Mouse (Mus musculus): ENCODE measurements at regions not wholly inside any gene's neighbourhood (a gene's known extent, or its start where the extent isn't known, plus 50 kb on each side); places are given as distances from the start of the nearest gene placed in this dataset.

DNA sequence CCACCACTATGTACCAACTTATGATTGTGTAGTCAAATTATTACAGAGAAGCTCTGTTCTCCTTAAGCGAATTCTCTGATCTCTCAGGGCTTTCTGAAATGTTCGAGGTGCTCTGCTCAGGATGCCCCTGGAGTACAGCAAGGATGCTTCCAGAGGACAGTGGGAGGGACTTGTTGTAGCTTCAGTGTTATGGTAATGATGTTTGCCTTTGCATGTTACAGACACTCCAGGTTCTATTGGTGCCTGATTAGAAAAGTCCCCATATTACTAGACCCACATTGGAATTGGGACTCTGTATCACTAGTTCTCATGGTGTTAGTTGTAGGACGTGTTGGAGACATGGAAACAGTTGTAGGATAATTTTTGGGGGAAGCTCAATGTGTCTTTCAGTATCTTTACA, 96.0 kb downstream of the Epdr1 start:
- TF ChIP-seq POLR2A (IDR thresholded peaks at IDR 0.05; ENCODE audit: borderline replicate concordance, insufficient read depth, low read length) = no peak
- no peak for TF ChIP-seq CTCF (IDR thresholded peaks at IDR 0.05; ENCODE audit: borderline replicate concordance, insufficient read depth, low read depth, low read length)
- H3K4me3 ChIP-seq (replicated peaks; ENCODE audit: insufficient read depth, low read depth, low read length) = no peak overlapping the region
- H3K4me1 ChIP-seq (ENCODE audit: control insufficient read depth, insufficient read depth, low read length) = no peaks in the 10 kb centered on the region
- no peak overlapping the region for H3K27ac ChIP-seq (ENCODE audit: insufficient read depth, low read length)
- WGBS = 82% methylated on average over 3 of the region's 3 CpGs
- no peaks in the 10 kb centered on the region for H3K27me3 ChIP-seq (ENCODE audit: control insufficient read depth, insufficient read depth, low read length)
- no peak for DNase-seq

DNA sequence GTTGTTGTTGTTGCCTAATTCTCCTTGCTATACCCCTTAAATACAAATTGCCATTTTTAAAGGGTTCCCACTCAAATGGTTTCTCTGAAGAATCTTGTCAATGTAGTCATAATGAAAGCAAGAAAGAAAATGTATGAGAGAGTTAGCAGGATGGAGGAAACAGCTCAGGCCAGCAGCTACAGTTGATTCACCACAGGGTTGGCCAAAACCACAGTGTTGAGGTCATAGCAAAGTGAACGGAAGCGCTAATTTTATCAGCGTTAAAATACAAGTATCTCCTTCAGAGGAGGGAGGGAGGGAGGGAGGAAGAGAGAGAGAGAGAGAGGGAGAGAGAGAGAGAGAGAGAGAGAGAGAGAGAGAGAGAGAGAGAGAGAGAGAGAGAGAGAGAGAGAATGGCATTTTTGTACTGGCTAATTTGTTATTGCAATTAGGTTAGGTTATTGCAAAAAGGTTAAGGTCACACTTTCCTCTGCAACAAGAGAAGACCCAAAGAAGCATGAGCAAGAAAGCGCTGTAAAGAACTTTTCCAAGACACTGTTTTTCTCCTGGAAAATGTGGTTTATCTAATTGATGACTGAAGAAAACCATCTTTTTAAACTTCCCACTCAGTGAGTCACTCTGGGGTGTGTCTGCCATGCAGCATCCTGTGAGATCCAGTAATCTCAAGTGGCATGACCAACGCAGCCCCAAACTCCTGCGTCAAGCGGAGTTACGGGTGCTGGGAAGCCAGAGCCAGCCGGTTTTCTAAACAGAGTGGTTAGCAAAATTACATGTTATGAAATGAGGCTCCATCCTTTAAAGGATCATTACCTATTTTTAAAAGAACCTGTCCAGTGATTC, 101.6 kb downstream of the Epdr1 start:
- WGBS = 92% methylated on average over 9 of the region's 9 CpGs
- no peak overlapping the region for H3K4me3 ChIP-seq (replicated peaks; ENCODE audit: insufficient read depth, low read depth, low read length)
- H3K27ac ChIP-seq (ENCODE audit: insufficient read depth, low read length) = no peak overlapping the region
- H3K4me1 ChIP-seq (ENCODE audit: control insufficient read depth, insufficient read depth, low read length) = no peaks in the 10 kb centered on the region
- H3K27me3 ChIP-seq (ENCODE audit: control insufficient read depth, insufficient read depth, low read length) = no peaks in the 10 kb centered on the region
- TF ChIP-seq POLR2A (IDR thresholded peaks at IDR 0.05; ENCODE audit: borderline replicate concordance, insufficient read depth, low read length) (no peak), CTCF (IDR thresholded peaks at IDR 0.05; ENCODE audit: borderline replicate concordance, insufficient read depth, low read depth, low read length) (no peak)
- no peak for DNase-seq

GRCm38 (mm10) chr13:19514844-19515555, 104.7 kb downstream of the Epdr1 start:
- no peak for DNase-seq
- H3K27me3 ChIP-seq (ENCODE audit: control insufficient read depth, insufficient read depth, low read length) = no peaks in the 10 kb centered on the region
- WGBS = 75% methylated on average over 3 of the region's 3 CpGs
- no peak overlapping the region for H3K27ac ChIP-seq (ENCODE audit: insufficient read depth, low read length)
- H3K4me3 ChIP-seq (replicated peaks; ENCODE audit: insufficient read depth, low read depth, low read length) = no peak overlapping the region
- no peaks in the 10 kb centered on the region for H3K4me1 ChIP-seq (ENCODE audit: control insufficient read depth, insufficient read depth, low read length)
- TF ChIP-seq CTCF (IDR thresholded peaks at IDR 0.05; ENCODE audit: borderline replicate concordance, insufficient read depth, low read depth, low read length) = no peak
- TF ChIP-seq POLR2A (IDR thresholded peaks at IDR 0.05; ENCODE audit: borderline replicate concordance, insufficient read depth, low read length) = no peak

DNA sequence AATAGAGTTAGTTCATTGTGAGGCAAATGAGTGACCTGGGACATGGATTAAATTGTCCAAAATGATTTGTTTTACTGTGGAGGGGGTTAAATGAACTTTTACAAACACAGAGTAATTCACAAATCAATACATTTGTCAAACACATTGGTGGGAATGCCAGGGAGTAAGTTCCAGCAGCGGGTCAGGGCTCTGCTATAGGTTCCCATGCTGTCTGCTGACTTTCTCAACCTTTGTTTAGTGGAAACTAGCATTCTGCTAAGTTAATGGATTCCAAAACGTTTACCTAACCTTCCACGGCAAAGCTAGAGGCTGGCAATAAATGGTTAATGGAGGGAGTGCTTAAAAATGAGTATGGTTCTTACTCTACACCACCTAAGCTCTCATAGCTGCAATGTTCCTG, 110.9 kb upstream of the Stard3nl start:
- Histone ChIP-seq H3K27me3 (ENCODE audit: control insufficient read depth, insufficient read depth, low read length) (no peaks in the 10 kb centered on the region), H3K27ac (ENCODE audit: insufficient read depth, low read length) (no peak overlapping the region), H3K4me1 (ENCODE audit: control insufficient read depth, insufficient read depth, low read length) (no peaks in the 10 kb centered on the region), H3K4me3 (replicated peaks; ENCODE audit: insufficient read depth, low read depth, low read length) (no peak overlapping the region)
- DNase-seq = no peak
- TF ChIP-seq CTCF (IDR thresholded peaks at IDR 0.05; ENCODE audit: borderline replicate concordance, insufficient read depth, low read depth, low read length) (no peak), POLR2A (IDR thresholded peaks at IDR 0.05; ENCODE audit: borderline replicate concordance, insufficient read depth, low read length) (no peak)
- WGBS = 54% methylated on average over 3 of the region's 3 CpGs

DNA sequence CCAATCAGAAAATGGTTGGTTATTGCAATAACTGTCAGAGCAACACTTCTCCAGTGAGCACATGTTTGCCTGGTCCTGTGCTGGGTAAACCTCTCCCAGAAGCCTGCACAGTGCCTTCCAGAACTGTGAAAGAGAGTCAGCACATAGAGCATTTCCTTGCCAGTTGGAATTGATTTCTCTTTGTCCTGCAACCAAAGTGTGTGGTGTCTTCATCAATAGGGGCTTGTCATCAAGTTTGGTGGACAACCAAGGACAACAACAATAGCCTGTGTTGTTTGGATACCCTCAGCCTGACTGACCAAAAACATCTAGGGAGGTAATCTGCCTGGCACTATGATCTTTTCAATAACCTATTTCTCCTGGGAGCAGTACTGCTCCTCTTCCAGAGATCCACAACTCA, 108.6 kb upstream of the Stard3nl start:
- DNase-seq = no peak
- Histone ChIP-seq H3K4me3 (replicated peaks; ENCODE audit: insufficient read depth, low read depth, low read length) (no peak overlapping the region), H3K27me3 (ENCODE audit: control insufficient read depth, insufficient read depth, low read length) (no peaks in the 10 kb centered on the region), H3K4me1 (ENCODE audit: control insufficient read depth, insufficient read depth, low read length) (no peaks in the 10 kb centered on the region), H3K27ac (ENCODE audit: insufficient read depth, low read length) (no peak overlapping the region)
- no peak for TF ChIP-seq POLR2A (IDR thresholded peaks at IDR 0.05; ENCODE audit: borderline replicate concordance, insufficient read depth, low read length)
- TF ChIP-seq CTCF (IDR thresholded peaks at IDR 0.05; ENCODE audit: borderline replicate concordance, insufficient read depth, low read depth, low read length) = no peak

DNA sequence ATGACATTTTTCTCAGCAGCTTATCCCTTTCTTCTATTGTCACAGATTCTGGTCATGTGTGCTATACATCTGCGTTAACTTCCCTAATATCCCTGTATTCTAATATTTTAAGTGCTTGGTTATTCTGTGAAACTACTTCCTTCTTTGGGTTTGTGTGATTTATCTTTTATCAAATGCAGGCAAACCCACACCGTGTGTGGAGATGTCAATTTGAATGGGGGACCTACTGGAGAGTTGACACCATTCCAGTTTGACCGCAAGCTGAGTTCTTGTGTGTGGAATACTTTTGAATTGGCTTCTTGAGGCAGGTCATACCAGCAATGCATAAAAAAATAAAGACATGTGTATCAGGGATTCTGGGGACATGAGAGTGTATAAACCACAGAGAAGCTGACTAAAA, 86.6 kb upstream of the Stard3nl start:
- WGBS = 54% methylated on average over 3 of the region's 3 CpGs
- no peak overlapping the region for H3K4me3 ChIP-seq (replicated peaks; ENCODE audit: insufficient read depth, low read depth, low read length)
- H3K4me1 ChIP-seq (ENCODE audit: control insufficient read depth, insufficient read depth, low read length) = no peaks in the 10 kb centered on the region
- no peak for TF ChIP-seq POLR2A (IDR thresholded peaks at IDR 0.05; ENCODE audit: borderline replicate concordance, insufficient read depth, low read length)
- TF ChIP-seq CTCF (IDR thresholded peaks at IDR 0.05; ENCODE audit: borderline replicate concordance, insufficient read depth, low read depth, low read length) = no peak
- DNase-seq = no peak
- H3K27me3 ChIP-seq (ENCODE audit: control insufficient read depth, insufficient read depth, low read length) = no peaks in the 10 kb centered on the region
- no peak overlapping the region for H3K27ac ChIP-seq (ENCODE audit: insufficient read depth, low read length)

DNA sequence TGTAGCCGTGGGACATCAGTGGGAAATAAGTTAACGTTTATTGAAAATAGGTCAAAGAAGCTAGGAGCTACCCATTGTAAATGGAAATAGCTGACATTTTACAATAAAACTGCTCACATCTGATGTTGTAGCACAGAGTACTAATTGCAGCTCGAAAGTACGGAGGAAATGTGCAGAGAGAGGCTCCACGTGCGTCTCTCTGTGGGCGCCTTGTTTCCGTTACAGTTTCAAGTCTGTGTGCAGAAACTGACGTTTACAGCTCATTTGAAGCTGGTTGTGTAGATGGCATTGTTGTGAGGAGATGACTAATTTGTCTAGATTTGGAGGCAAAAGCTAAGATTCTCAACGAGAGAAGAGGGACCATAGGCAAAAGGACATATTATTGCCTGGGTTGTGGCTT, 78.4 kb upstream of the Stard3nl start:
- no peaks in the 10 kb centered on the region for H3K27me3 ChIP-seq (ENCODE audit: control insufficient read depth, insufficient read depth, low read length)
- TF ChIP-seq POLR2A (IDR thresholded peaks at IDR 0.05; ENCODE audit: borderline replicate concordance, insufficient read depth, low read length) = no peak
- TF ChIP-seq CTCF (IDR thresholded peaks at IDR 0.05; ENCODE audit: borderline replicate concordance, insufficient read depth, low read depth, low read length) = no peak
- H3K4me1 ChIP-seq (ENCODE audit: control insufficient read depth, insufficient read depth, low read length) = no peaks in the 10 kb centered on the region
- 74% methylated on average over 10 of the region's 10 CpGs for WGBS
- DNase-seq = no peak
- H3K27ac ChIP-seq (ENCODE audit: insufficient read depth, low read length) = no peak overlapping the region
- no peak overlapping the region for H3K4me3 ChIP-seq (replicated peaks; ENCODE audit: insufficient read depth, low read depth, low read length)

DNA sequence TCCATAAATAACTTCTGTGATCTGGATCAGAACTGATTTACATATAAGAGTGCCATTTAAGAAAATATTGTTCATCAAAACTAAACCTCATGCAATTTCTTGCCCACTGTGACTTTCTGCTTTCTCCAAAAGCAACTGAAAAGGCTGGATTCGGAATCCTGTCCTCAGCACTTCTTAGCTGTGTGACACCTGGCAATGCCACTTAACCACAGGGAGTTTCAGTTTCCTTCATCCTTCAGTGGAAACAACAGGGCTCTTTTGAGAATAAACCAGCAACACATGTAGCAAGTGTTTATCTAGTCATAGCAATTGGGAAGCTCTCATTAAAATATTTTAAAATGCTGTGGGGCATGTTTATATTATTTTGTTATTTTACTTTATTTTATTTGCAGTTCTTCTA, 75.1 kb upstream of the Stard3nl start:
- H3K27me3 ChIP-seq (ENCODE audit: control insufficient read depth, insufficient read depth, low read length) = no peaks in the 10 kb centered on the region
- no peak overlapping the region for H3K27ac ChIP-seq (ENCODE audit: insufficient read depth, low read length)
- no peak overlapping the region for H3K4me3 ChIP-seq (replicated peaks; ENCODE audit: insufficient read depth, low read depth, low read length)
- WGBS = 53% methylated on average over 1 of the region's 1 CpGs
- no peak for TF ChIP-seq CTCF (IDR thresholded peaks at IDR 0.05; ENCODE audit: borderline replicate concordance, insufficient read depth, low read depth, low read length)
- no peak for TF ChIP-seq POLR2A (IDR thresholded peaks at IDR 0.05; ENCODE audit: borderline replicate concordance, insufficient read depth, low read length)
- DNase-seq = no peak
- no peaks in the 10 kb centered on the region for H3K4me1 ChIP-seq (ENCODE audit: control insufficient read depth, insufficient read depth, low read length)

Data from cerebellum, adult 2 months (tissue).